Mouse (Mus musculus) forebrain, embryonic 14.5 days (tissue): ENCODE data around the gene A830018L16Rik. TPM values are rescaled to one million over a fixed set of nuclear protein-coding genes. Genes with fewer than 3 reads are reported as not detected.

ENCODE experiments used
- ATAC-seq: fragments of 200-750 bp; cut with Nextera tagmentation; 2 replicates; pipeline ENCODE4 v1.8.0; 2017; ENCODE audit warnings: mild to moderate bottlenecking, moderate library complexity
- DNase-seq: peaks from one replicate; pipeline ENCODE4 v3.0.0-alpha.2; 2015; ENCODE audit warnings: low spot score
- H3K27ac ChIP-seq: fragments of 300-500 bp; sonication (generic); 2 replicates; pipeline ENCODE4 v1.5.1; 2014; ENCODE audit warnings: low read depth, mild to moderate bottlenecking, control low read depth, low read length, moderate library complexity
- H3K27me3 ChIP-seq: fragments of 300-500 bp; sonication (generic); replicated peaks from 2 replicates; pipeline ENCODE4 v1.6.1; 2014; ENCODE audit warnings: low read length, control low read depth, mixed read lengths; ENCODE audit not compliant: control insufficient read depth, insufficient read depth
- H3K36me3 ChIP-seq: fragments of 300-500 bp; sonication (generic); 2 replicates; pipeline ENCODE4 v1.6.1; 2014; ENCODE audit warnings: low read length, control low read depth; ENCODE audit not compliant: control insufficient read depth, insufficient read depth
- H3K4me1 ChIP-seq: fragments of 300-500 bp; sonication (generic); 2 replicates; pipeline ENCODE4 v1.6.1; 2014; ENCODE audit warnings: antibody characterized with exemption, low read length, control low read depth; ENCODE audit not compliant: control insufficient read depth, insufficient read depth
- H3K4me2 ChIP-seq: fragments of 300-500 bp; sonication (generic); 2 replicates; pipeline ENCODE4 v1.6.1; 2014; ENCODE audit warnings: mild to moderate bottlenecking, control low read depth, low read length
- H3K4me3 ChIP-seq: fragments of 300-500 bp; sonication (generic); 2 replicates; pipeline ENCODE4 v1.5.1; 2014; ENCODE audit warnings: low read depth, low read length, control low read depth
- H3K9ac ChIP-seq: fragments of 300-500 bp; sonication (generic); 2 replicates; pipeline ENCODE4 v1.6.1; 2014; ENCODE audit warnings: mild to moderate bottlenecking, low read length, control low read depth, moderate library complexity
- H3K9me3 ChIP-seq: fragments of 300-500 bp; sonication (generic); replicated peaks from 2 replicates; pipeline ENCODE4 v1.6.1; 2016; ENCODE audit warnings: low read length, control low read depth, mixed read lengths; ENCODE audit not compliant: control insufficient read depth
- WGBS: fragments of 180-500 bp; shearing (Covaris S2); extraction: QIAGEN DNeasy Blood & Tissue Kit; methylation state at CpG from one replicate; pipeline ENCODE4 v1.1.7; 2014; 5-methylcytosine and 5-hydroxymethylcytosine counted together
- polyA plus RNA-seq: library from polyadenylated mRNA; unstranded; fragments of >200 nt; fragmentation: Nextera tagmentation; extraction: Ambion mirVana; gene quantifications from 2 replicates; pipeline ENCODE4 v1.2.1, GENCODE M21; 2014

A830018L16Rik gene
- polyA plus RNA-seq, 1 experiment from 2014 or later = 4.5 TPM

DNA sequence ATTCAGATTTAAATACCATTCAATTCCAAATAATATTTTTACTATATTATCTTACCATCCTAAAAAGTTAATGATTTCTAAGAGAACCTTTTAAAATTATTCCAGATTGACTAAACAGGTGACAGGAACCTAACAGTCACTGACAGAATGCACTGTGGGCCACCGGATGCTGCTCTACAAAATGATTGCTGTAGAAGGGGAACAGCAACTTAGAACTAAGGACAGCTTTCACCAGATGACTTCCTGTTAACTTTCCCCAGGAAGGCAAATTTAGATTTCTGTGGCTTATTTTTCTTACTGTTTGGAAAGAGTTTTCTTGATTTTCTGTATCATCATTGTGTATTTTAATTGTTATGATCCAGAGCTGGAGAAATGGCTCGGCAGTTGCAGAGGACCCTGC is 156.4 kb downstream of the A830018L16Rik start:
- H3K9me3 ChIP-seq = no peaks in the 10 kb centered on the region
- H3K4me3 ChIP-seq = no peak overlapping the region
- H3K4me2 ChIP-seq = no peak overlapping the region
- no peak for ATAC-seq
- no peak for DNase-seq
- H3K27me3 ChIP-seq = no peaks in the 10 kb centered on the region
- WGBS = 89% methylated on average over 2 of the region's 2 CpGs
- no peaks in the 10 kb centered on the region for H3K36me3 ChIP-seq
- no peak overlapping the region for H3K27ac ChIP-seq
- no peaks in the 10 kb centered on the region for H3K4me1 ChIP-seq
- H3K9ac ChIP-seq = no peak overlapping the region

- H3K36me3 ChIP-seq = no peaks in the 10 kb centered on the region
- no peak overlapping the region for H3K4me3 ChIP-seq
- ATAC-seq = no peak
- no peak for DNase-seq
- H3K27ac ChIP-seq = no peak overlapping the region
- 80% methylated on average over 2 of the region's 2 CpGs for WGBS
- H3K4me1 ChIP-seq = no peaks in the 10 kb centered on the region
- no peaks in the 10 kb centered on the region for H3K27me3 ChIP-seq
- no peaks in the 10 kb centered on the region for H3K9me3 ChIP-seq
- H3K9ac ChIP-seq = no peak overlapping the region
- no peak overlapping the region for H3K4me2 ChIP-seq
Measured at GRCm38 (mm10) chr1:11573462-11573861, 159.6 kb downstream of the A830018L16Rik start.

DNA sequence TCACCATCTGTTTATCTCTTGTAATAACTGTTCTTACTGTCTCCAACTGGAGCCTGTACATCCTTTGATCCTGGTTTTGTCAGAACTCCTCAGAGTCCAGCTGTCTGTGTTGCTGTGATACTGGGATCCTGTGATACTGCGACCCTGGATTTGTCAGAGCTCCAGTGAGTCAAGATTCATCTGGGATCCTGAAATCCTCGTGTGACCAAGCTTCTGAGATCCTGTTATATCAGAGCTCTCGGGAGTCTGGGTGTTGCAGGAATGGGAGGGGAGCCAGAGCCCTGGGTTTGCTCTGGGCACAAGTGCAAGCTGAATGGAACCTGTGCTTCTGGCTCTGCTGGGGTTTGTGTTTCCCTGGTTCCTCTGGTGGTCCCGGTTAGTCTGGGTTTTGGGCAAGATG is 166.1 kb downstream of the A830018L16Rik start:
- H3K27ac ChIP-seq = no peak overlapping the region
- H3K36me3 ChIP-seq = no peaks in the 10 kb centered on the region
- no peaks in the 10 kb centered on the region for H3K27me3 ChIP-seq
- no peaks in the 10 kb centered on the region for H3K9me3 ChIP-seq
- 74% methylated on average over 4 of the region's 4 CpGs for WGBS
- no peak for DNase-seq
- no peak overlapping the region for H3K4me3 ChIP-seq
- no peak overlapping the region for H3K9ac ChIP-seq
- no peak overlapping the region for H3K4me2 ChIP-seq
- ATAC-seq = no peak
- no peaks in the 10 kb centered on the region for H3K4me1 ChIP-seq

DNA sequence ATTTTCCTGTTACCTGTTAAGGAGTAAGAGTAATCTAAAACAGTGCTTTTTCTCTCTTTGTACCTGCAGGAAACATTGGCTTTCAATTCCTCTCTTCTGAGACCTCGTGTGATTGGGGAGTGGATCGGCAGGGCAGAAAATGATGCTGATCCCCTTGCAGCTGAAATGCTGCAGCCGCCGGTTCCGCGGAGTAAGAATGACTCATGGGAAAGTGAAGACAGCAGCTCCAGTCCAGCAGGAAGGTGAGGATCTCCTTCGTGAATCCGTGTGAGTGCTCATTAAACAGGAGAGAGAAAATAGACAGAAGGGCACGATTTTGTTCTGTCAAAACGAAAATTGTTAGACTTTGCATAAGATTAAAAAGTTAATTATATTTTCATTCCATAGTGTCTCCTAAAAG is 174.4 kb downstream of the A830018L16Rik start:
- no peaks in the 10 kb centered on the region for H3K36me3 ChIP-seq
- no peak overlapping the region for H3K9ac ChIP-seq
- no peaks in the 10 kb centered on the region for H3K9me3 ChIP-seq
- no peaks in the 10 kb centered on the region for H3K4me1 ChIP-seq
- WGBS = 77% methylated on average over 10 of the region's 10 CpGs
- ATAC-seq (no peak), DNase-seq (no peak)
- H3K4me3 ChIP-seq = no peak overlapping the region
- no peaks in the 10 kb centered on the region for H3K27me3 ChIP-seq
- no peak overlapping the region for H3K27ac ChIP-seq
- H3K4me2 ChIP-seq = no peak overlapping the region

DNA sequence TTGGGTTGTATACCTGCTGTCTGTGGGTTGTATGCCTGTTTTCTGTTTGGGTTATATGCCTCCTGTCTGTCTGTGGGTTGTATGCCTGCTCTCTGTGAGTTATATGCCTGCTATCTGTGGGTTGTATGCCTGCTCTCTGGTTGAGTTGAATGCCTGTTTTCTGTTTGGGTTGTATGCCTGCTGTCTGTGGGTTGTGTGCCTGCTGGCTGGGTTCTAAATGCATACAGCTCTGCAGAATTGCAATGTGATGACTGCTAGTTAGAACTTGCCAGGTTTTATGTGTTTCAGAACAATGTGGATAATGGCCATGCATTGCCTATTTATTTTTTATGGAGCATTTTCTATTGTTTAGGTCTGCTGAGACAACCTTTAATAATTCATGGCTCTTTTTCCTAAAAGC is 236.2 kb downstream of the A830018L16Rik start:
- H3K9ac ChIP-seq = no peak overlapping the region
- DNase-seq (no peak), ATAC-seq (no peak; the same call in 1 of the 2 replicates)
- H3K4me3 ChIP-seq = no peak overlapping the region
- no peak overlapping the region for H3K27ac ChIP-seq
- no peak overlapping the region for H3K4me2 ChIP-seq
- H3K36me3 ChIP-seq = no peaks in the 10 kb centered on the region
- H3K4me1 ChIP-seq = no peaks in the 10 kb centered on the region
- no peaks in the 10 kb centered on the region for H3K27me3 ChIP-seq
- no peaks in the 10 kb centered on the region for H3K9me3 ChIP-seq

- no peak for ATAC-seq
- Histone ChIP-seq H3K27ac (no peak overlapping the region), H3K27me3 (no peaks in the 10 kb centered on the region), H3K4me2 (no peak overlapping the region), H3K4me1 (no peaks in the 10 kb centered on the region), H3K36me3 (no peaks in the 10 kb centered on the region), H3K9me3 (no peaks in the 10 kb centered on the region), H3K9ac (no peak overlapping the region), H3K4me3 (no peak overlapping the region)
- DNase-seq = no peak
Measured at GRCm38 (mm10) chr1:11652773-11653172, 238.9 kb downstream of the A830018L16Rik start.

DNA sequence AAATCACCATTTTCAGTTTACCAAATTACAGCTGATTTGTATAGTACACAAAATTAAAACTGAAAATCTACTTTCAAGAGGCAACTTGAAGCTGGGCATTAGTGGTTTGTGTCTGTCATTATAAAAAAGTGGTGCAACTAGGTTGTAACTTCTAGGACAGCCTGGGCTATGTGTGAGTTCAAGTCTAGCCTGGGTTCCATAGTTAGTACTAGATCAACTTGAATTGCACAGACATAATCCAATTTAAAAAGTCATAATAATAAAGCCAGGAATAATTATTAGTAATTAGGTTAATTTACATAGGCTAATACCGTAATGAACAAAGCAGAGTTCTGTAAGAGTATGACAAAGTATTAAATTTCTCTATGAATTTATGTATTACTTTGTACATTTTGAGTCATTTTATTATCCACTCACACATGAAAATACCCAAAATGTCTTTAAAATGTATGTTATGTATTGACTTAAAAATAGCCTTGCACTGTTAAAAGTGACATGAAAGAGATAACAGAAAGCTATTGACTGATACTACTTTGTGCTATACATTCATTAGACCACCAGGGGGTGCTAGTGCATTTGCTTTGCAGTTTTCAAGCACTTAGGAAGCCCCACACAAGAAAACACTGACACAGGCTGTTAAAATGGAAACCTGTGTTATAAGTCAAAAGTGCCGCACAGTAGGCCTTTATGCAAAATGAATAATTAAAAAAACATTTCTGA is 243.6 kb downstream of the A830018L16Rik start:
- peak; percentile 93 for DNase-seq
- H3K27me3 ChIP-seq = no peaks in the 10 kb centered on the region
- no peak overlapping the region for H3K4me3 ChIP-seq
- H3K4me2 ChIP-seq = no peak overlapping the region
- H3K4me1 ChIP-seq = no peaks in the 10 kb centered on the region
- no peaks in the 10 kb centered on the region for H3K36me3 ChIP-seq
- WGBS = 60% methylated on average over 2 of the region's 2 CpGs
- no peak overlapping the region for H3K27ac ChIP-seq
- no peak overlapping the region for H3K9ac ChIP-seq
- ATAC-seq = peak; percentile 90
- H3K9me3 ChIP-seq = no peaks in the 10 kb centered on the region

DNA sequence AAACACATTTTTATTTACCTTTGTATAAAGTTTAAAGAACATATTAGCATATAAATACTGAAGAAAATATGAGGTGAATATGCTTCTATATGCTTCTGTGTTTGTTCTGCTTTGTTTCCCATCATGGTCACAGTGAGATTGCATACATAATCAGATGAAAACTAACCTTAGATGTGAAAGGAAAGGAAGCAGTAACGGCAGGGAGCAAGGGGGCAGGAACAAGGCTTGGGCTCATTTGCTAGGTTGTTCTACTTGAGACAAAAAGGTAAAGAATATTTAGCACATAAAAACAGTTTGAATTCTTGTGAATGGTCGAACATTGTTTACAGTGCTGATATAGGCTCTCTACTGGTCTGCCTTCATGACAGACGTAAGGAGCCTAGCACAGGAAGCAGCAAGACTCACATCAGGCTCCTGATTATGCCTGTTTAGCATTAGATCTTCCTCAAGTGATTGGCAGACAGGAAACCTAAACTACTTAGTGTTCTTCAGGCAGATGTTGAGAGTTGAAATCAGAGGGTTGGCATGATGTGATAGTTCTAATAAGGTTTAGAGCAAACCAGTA is 244.2 kb downstream of the A830018L16Rik start:
- 0 out of 2 replicates have a peak, but pooled peaks have one; percentile 34 for ATAC-seq
- H3K9me3 ChIP-seq = no peaks in the 10 kb centered on the region
- WGBS = 41% methylated on average over 3 of the region's 3 CpGs
- DNase-seq = no peak
- no peaks in the 10 kb centered on the region for H3K27me3 ChIP-seq
- H3K36me3 ChIP-seq = no peaks in the 10 kb centered on the region
- no peak overlapping the region for H3K9ac ChIP-seq
- no peaks in the 10 kb centered on the region for H3K4me1 ChIP-seq
- H3K4me3 ChIP-seq = no peak overlapping the region
- H3K27ac ChIP-seq = no peak overlapping the region
- no peak overlapping the region for H3K4me2 ChIP-seq

DNA sequence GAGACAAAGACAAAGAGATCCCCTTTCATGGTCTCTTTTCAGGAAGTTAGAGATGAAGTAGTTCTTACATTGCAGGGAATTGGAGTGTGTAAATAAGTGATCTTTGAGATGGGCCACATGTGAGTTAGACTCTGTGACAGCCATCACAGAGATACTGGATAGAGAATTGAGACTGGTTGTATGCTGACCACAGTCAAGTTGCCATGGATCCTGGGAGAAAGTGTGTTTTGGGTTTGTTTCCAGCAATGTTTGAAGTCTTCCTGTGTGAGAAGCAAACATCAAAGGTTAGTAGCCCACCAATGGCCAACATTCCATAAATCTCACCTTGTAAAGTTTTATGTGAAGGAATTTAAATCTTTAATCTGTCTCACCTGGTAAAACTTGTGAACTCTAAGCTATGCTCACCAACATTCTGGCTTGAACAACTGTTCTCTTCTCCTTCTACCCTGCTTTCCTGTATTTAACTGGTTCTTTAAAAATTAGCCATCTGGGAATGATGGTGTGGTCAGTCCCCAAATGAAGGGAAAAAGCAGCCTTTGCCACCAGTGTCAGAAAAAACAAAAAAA is 330.9 kb downstream of the A830018L16Rik start:
- no peak overlapping the region for H3K9ac ChIP-seq
- H3K9me3 ChIP-seq = no peaks in the 10 kb centered on the region
- DNase-seq = no peak
- peaks cover 15% of the 10 kb centered on the region for H3K27me3 ChIP-seq
- no peak for ATAC-seq
- H3K4me3 ChIP-seq = no peak overlapping the region
- H3K36me3 ChIP-seq = no peaks in the 10 kb centered on the region
- no peak overlapping the region for H3K27ac ChIP-seq
- no peak overlapping the region for H3K4me2 ChIP-seq
- H3K4me1 ChIP-seq = no peaks in the 10 kb centered on the region
